Mouse (Mus musculus): Measurements from ENCODE around the gene Rbp4. TPM values are rescaled to one million over a fixed set of nuclear protein-coding genes. Genes with fewer than 3 reads are reported as not detected.

Gene Rbp4
- 16.5 and 28.7 TPM in 2 replicates for polyA plus RNA-seq (2015; fragmentation: Nextera tagmentation; extraction: Ambion mirVana)

DNA sequence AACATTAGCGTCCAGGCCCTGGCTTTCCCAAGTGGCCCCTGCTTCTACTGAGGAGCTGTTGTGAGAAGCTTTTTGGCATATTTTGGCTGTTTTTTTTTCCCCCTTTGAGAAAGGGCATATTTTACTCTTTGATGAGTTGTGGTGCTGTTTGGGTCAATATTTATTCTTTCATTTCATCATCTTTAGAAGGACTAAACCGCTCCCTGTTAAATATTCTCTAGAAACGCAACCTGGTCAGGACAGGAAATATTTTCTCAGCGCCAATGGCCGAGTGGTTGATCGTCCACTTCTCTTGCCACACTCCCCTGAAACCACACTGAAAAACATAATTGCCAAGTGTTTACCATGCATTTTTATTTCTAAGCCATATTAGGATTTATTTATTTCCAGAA is at the start of gene Rbp4:
TSS of gene Rbp4 (minus strand) at position 63 of the 392 bp plus-strand sequence.
- Histone ChIP-seq H3K4me3 (peak within 1 kb of the TSS; percentile 51), H3K27ac (peak within 1 kb of the TSS; percentile 7; the same call in 1 of the 2 replicates), H3K36me3 (no peaks in the 10 kb centered on the region), H3K27me3 (peaks cover 24% of the 10 kb centered on the region), H3K4me2 (peak within 1 kb of the TSS; percentile 92), H3K4me1 (peaks cover 6% of the 10 kb centered on the region; the same call in 1 of the 2 replicates), H3K9ac (peak within 1 kb of the TSS; percentile 38), H3K9me3 (no peaks in the 10 kb centered on the region)
- no peak for ATAC-seq (ENCODE audit: borderline replicate concordance, extremely low read depth, low FRiP score, low TSS enrichment)
- 46% methylated on average over 6 of the region's 6 CpGs for WGBS

DNA sequence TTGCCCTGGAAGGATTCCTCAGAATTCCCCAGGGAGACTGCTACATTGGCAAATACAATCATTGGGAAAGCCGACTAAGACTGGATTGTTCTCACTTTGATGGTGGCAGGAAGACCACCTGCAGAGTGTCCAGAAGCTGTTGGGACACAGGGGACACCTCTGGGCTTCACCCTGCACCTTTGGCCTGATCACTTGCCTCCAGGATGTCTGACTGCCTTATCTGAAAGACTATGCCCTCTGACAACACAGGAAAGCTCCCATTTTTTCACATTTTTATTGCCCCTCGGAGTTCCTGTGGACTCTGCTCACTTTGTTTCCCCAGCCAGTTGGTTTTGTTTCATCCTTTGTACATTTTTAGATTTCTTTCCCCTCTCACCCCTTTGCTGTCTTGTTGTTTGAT is 39.6 kb upstream of the Rbp4 start:
- Histone ChIP-seq H3K4me1 (no peaks in the 10 kb centered on the region), H3K36me3 (no peaks in the 10 kb centered on the region), H3K9ac (no peak overlapping the region), H3K4me2 (no peak overlapping the region), H3K9me3 (no peaks in the 10 kb centered on the region), H3K4me3 (no peak overlapping the region), H3K27ac (no peak overlapping the region), H3K27me3 (no peaks in the 10 kb centered on the region)
- ATAC-seq (ENCODE audit: borderline replicate concordance, extremely low read depth, low FRiP score, low TSS enrichment) = no peak
- WGBS = 43% methylated on average over 2 of the region's 2 CpGs

DNA sequence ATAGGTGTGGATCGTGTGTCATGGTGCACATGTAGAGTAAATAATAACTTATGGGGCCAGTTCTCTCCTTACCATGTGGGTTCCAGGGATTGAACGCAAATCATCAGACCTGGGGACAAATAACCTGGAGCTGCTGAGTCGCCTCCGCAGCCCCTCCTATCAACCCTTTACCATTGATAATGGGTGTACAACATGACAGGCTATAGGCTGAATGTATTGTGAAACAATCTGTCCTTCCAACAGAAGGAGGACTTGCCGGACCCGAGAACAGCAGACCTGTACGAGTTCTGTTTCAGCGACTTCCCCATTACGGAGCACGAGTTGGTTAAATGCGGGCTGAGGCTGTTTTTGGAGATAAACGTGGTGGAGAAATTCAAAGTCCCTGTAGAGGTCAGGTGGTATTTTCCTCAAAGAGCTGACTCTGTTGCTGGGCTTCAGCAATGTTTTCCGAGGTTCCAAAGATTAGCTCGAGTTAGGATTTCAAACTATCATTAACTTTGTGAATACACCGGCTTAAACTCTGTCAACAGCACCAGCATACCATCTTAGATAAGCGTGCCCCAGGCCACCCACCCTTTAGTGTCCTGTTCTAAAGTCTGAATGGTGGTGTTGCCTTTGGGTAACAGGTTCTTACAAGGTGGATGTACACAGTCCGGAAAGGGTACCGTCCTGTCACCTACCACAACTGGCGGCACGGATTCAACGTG is 36.7 kb upstream of the Rbp4 start:
- Histone ChIP-seq H3K4me3 (no peak overlapping the region), H3K27me3 (no peaks in the 10 kb centered on the region), H3K36me3 (no peaks in the 10 kb centered on the region), H3K4me1 (no peaks in the 10 kb centered on the region), H3K9ac (no peak overlapping the region), H3K9me3 (no peaks in the 10 kb centered on the region), H3K27ac (no peak overlapping the region), H3K4me2 (no peak overlapping the region)
- 74% methylated on average over 21 of the region's 21 CpGs for WGBS
- ATAC-seq (ENCODE audit: borderline replicate concordance, extremely low read depth, low FRiP score, low TSS enrichment) = no peak

DNA sequence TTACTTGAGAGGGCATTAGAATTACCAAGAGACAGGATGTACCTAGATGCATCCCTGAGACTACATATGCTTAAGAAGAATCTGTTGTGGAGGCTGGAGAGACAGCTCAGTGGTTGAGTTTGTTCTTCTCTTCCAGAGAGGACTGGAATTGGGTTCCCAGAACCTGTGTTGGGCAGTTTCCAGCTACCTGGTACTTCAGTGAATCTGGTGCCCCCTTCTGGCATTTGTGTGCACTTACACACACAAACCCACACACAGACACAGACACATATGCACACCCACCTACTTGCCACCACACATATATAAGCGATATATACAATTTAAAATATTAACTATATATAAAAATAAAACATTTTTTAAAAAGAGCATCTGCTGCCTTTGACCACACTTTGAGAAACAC is 31.2 kb upstream of the Rbp4 start:
- H3K9ac ChIP-seq = no peak overlapping the region
- WGBS = 92% methylated on average over 1 of the region's 1 CpGs
- no peak overlapping the region for H3K4me2 ChIP-seq
- H3K27ac ChIP-seq = no peak overlapping the region
- no peak overlapping the region for H3K4me3 ChIP-seq
- H3K4me1 ChIP-seq = no peaks in the 10 kb centered on the region
- ATAC-seq (ENCODE audit: borderline replicate concordance, extremely low read depth, low FRiP score, low TSS enrichment) = no peak
- H3K9me3 ChIP-seq = no peaks in the 10 kb centered on the region
- no peaks in the 10 kb centered on the region for H3K36me3 ChIP-seq
- no peaks in the 10 kb centered on the region for H3K27me3 ChIP-seq

DNA sequence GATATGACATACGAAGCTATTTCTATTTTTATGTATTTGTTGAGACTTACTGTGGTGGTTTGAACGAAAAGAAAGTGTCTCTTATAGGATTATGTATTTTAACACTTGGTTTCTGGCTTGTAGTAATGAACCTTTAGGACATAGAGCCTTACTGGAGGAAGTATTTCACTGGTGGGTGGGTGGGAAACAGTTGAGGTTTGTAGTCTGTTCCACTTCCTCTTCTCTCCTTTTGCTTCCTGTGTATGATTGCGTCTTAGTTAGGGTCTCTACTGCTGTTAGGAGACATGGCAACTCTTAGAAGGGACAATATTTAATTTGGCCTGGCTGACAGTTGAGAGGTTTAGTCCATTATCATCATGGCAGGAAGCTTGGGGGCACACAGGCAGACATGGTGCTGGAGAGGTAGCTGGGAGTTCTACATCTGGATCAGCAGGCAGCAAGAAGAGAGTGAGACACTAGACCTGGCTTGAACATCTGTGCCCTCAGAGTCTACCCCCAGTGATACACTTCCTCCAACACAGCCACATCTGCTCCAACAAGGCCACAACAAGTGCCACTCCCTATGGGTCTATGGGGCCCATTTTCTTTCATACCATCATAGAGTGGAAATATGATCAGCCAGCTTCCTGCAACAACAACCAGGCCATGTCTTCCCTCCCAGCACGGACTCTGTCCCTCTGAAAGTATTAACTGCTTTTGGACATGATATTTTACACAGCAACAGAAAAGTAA is 18.6 kb upstream of the Rbp4 start:
- no peaks in the 10 kb centered on the region for H3K4me1 ChIP-seq
- ATAC-seq (ENCODE audit: borderline replicate concordance, extremely low read depth, low FRiP score, low TSS enrichment) = no peak
- H3K27me3 ChIP-seq = no peaks in the 10 kb centered on the region
- H3K9ac ChIP-seq = no peak overlapping the region
- 69% methylated on average over 4 of the region's 4 CpGs for WGBS
- H3K36me3 ChIP-seq = no peaks in the 10 kb centered on the region
- no peaks in the 10 kb centered on the region for H3K9me3 ChIP-seq
- H3K27ac ChIP-seq = no peak overlapping the region
- H3K4me2 ChIP-seq = no peak overlapping the region
- H3K4me3 ChIP-seq = no peak overlapping the region

DNA sequence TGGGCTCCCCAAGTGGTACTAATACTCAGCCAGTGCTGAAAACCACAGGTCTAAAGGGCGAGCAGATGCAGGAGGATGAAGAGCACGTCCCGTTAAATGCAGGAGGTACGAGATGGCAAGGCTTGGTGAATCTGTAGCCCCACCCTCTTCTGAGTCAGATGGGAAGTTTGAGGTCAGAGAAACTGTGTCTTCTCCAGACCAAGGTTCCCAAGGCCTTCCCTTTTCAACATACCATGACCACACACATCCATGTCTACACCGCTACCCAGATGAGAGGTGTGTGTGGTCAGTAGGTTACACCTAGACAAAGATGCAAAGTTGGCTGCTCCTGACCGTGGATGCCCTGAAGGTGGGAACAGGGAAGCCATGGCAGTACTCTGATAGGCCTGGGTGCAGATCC is 9.7 kb upstream of the Rbp4 start:
- Histone ChIP-seq H3K9ac (no peak overlapping the region), H3K4me1 (no peaks in the 10 kb centered on the region), H3K4me3 (no peak overlapping the region), H3K27me3 (no peaks in the 10 kb centered on the region), H3K9me3 (no peaks in the 10 kb centered on the region), H3K4me2 (no peak overlapping the region), H3K36me3 (no peaks in the 10 kb centered on the region), H3K27ac (no peak overlapping the region)
- ATAC-seq (ENCODE audit: borderline replicate concordance, extremely low read depth, low FRiP score, low TSS enrichment) = no peak
- 81% methylated on average over 6 of the region's 6 CpGs for WGBS

DNA sequence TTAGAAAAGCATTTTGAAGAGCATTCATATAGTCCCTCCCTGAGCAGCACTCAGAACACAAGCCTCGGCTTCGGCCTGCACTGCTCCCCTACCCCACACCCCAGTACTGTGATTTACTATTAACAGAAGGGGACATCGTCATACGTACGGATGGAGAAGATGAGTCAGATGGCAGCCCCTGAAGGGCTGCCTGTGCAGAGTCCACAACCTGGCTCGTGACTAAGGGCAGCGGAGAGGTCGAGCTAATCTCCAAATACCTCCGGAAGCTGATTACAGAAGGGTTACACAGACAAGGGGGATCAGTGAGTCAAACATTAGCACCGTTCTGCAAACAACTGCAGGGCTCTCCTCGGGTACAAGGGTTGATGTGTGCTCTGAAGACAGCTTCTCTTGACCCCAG is 8.9 kb upstream of the Rbp4 start:
- no peak for ATAC-seq (ENCODE audit: borderline replicate concordance, extremely low read depth, low FRiP score, low TSS enrichment)
- Histone ChIP-seq H3K9ac (no peak overlapping the region), H3K4me1 (no peaks in the 10 kb centered on the region), H3K27me3 (no peaks in the 10 kb centered on the region), H3K36me3 (no peaks in the 10 kb centered on the region), H3K4me3 (no peak overlapping the region), H3K27ac (no peak overlapping the region), H3K9me3 (no peaks in the 10 kb centered on the region), H3K4me2 (no peak overlapping the region)
- 30% methylated on average over 11 of the region's 11 CpGs for WGBS

DNA sequence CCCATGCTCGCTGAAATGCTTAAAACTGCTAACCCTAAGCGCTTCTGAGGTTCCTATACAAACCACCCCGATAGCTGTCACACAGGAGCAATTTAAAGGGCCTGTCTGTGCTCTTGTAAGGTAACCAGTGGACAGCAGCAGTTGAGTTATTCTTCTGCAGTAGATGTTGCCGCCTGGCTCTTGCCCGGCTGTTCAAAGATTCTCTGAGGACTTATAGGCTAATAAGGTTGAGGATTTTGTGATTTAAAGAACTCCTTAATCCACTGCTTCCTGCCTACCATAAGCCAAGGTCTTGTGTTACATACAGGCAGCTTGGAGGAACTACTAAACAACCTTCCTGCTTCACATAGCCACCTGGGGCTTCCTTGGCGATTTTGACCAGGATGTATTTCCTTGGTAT is 7.4 kb upstream of the Rbp4 start, which contains the start of gene Pde6c:
TSS of gene Pde6c (plus strand) at position 301 of the 400 bp plus-strand sequence.
- Histone ChIP-seq H3K36me3 (no peaks in the 10 kb centered on the region), H3K9ac (no peak within 1 kb of the TSS), H3K27ac (no peak within 1 kb of the TSS), H3K4me1 (no peaks in the 10 kb centered on the region), H3K27me3 (no peaks in the 10 kb centered on the region), H3K4me3 (no peak within 1 kb of the TSS), H3K4me2 (no peak within 1 kb of the TSS), H3K9me3 (no peaks in the 10 kb centered on the region)
- ATAC-seq (ENCODE audit: borderline replicate concordance, extremely low read depth, low FRiP score, low TSS enrichment) = no peak
- 74% methylated on average over 6 of the region's 6 CpGs for WGBS

DNA sequence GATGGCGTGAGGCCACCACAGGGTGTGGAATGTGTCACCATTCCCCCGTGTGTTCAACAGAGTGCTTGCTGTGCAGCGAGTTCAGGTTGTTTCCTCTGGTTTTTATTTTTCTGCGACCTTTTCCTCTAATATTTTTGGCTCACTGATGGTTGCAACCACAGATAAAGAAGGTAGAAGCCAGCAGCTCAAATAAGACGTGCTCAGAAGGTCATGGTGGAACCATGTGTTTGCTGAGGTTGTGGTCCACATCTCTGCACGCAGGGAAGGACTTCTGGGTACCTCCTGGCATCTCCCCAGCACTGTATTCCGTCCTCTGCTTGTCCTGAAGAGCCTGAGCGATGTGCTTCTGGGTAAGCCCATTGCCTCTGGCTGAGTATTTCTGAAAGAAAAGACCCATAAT is 1.6 kb upstream of the Rbp4 start:
- 63% methylated on average over 8 of the region's 8 CpGs for WGBS
- no peak for ATAC-seq (ENCODE audit: borderline replicate concordance, extremely low read depth, low FRiP score, low TSS enrichment)
- H3K4me3 ChIP-seq = no peak overlapping the region
- peaks cover 23% of the 10 kb centered on the region for H3K27me3 ChIP-seq
- H3K36me3 ChIP-seq = no peaks in the 10 kb centered on the region
- H3K4me2 ChIP-seq = no peak overlapping the region
- H3K9me3 ChIP-seq = no peaks in the 10 kb centered on the region
- peaks cover 6% of the 10 kb centered on the region; the same call in 1 of the 2 replicates for H3K4me1 ChIP-seq
- no peak overlapping the region for H3K27ac ChIP-seq
- H3K9ac ChIP-seq = no peak overlapping the region

DNA sequence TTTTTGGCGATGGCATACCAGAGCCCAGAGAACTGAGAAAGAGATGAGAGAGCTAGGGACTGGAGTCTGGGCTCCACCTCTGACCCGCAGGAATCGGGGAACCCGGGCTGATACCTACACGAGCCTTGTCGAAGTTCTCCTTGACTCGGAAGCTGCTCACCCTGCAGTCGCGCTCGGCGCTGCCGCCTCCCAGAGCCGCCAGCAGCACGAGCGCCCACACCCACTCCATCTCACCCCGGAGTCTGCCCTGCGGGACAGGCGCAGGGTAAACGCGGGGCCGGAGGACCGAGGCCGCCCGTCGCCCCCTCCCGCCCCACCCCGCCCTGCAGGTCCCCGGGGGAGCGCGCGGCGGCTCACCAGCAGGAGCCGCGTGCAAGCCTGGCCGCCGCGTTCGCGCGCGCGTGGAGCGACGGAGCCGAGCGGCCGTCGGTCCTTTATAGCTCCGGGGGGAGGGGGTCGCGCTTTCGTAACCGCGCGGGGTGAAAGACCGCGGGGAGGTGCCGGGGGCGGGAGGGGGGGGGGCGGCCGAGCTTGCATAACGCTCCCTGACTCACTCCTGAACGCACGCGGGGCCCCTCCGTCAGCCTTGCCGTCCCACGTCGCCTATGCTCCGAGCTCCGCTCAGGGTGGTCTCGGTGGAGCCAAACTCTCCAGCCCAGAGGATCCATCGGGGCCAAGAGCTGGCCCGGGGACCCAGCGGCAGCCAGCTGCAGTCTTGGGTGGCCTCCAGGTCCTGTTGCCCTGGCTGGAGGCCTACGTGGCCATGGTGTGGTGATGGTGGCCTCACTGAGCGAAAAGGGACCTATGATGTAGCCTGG is 471 bp downstream of the Rbp4 start:
- Histone ChIP-seq H3K9me3 (no peaks in the 10 kb centered on the region), H3K4me1 (peaks cover 6% of the 10 kb centered on the region; the same call in 1 of the 2 replicates), H3K27me3 (peaks cover 24% of the 10 kb centered on the region), H3K36me3 (no peaks in the 10 kb centered on the region), H3K4me2 (peak overlapping the region; percentile 92), H3K9ac (peak overlapping the region; percentile 38), H3K27ac (peak overlapping the region; percentile 7; the same call in 1 of the 2 replicates), H3K4me3 (peak overlapping the region; percentile 51)
- ATAC-seq (ENCODE audit: borderline replicate concordance, extremely low read depth, low FRiP score, low TSS enrichment) = peak; percentile 85
- WGBS = 2% methylated on average over 52 of the region's 77 CpGs

DNA sequence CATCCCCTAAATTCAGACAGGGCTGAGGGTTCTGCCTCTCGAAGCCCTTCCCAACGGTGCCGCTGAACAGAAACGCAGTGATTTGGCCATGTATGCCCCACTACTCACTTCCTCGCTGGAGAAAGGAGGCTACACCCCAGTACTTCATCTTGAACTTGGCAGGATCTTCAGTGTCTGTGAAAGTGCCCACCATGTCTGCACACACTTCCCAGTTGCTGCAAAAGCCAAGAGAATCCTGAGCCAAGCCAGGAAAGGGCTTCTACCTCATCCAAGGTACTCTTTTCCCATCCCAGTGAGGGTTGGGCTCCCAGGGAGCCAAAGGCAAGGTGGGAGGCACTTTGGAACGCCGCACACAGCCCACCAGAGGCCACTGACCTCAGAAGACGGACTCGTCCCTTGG is 1.2 kb downstream of the Rbp4 start:
- no peak for ATAC-seq (ENCODE audit: borderline replicate concordance, extremely low read depth, low FRiP score, low TSS enrichment)
- H3K4me3 ChIP-seq = peak overlapping the region; percentile 51
- no peaks in the 10 kb centered on the region for H3K9me3 ChIP-seq
- H3K27ac ChIP-seq = no peak overlapping the region
- peak overlapping the region; percentile 92 for H3K4me2 ChIP-seq
- H3K4me1 ChIP-seq = peaks cover 6% of the 10 kb centered on the region; the same call in 1 of the 2 replicates
- WGBS = 21% methylated on average over 9 of the region's 9 CpGs
- H3K27me3 ChIP-seq = peaks cover 24% of the 10 kb centered on the region
- H3K9ac ChIP-seq = peak overlapping the region; percentile 38; the same call in 1 of the 2 replicates
- H3K36me3 ChIP-seq = no peaks in the 10 kb centered on the region
